Mouse (Mus musculus) myocyte (in vitro differentiated cells): ENCODE measurements at regions not wholly inside any gene's neighbourhood (a gene's known extent, or its start where the extent isn't known, plus 50 kb on each side); places are given as distances from the start of the nearest gene placed in this dataset.

ENCODE experiments used
- H3K27me3 ChIP-seq: one replicate; pipeline ENCODE4 v1.6.1; 2011; ENCODE audit not compliant: control insufficient read depth, insufficient read depth, insufficient read length
- H3K36me3 ChIP-seq: one replicate; pipeline ENCODE4 v1.6.1; 2011; ENCODE audit not compliant: control insufficient read depth, insufficient read depth
- H3K4me2 ChIP-seq: one replicate; pipeline ENCODE4 v1.6.1; 2011; ENCODE audit warnings: low read depth, control low read depth
- H3K4me3 ChIP-seq: one replicate; pipeline ENCODE4 v1.5.1; 2011; ENCODE audit warnings: mild to moderate bottlenecking, control low read depth, moderate library complexity
- H3K79me2 ChIP-seq: one replicate; pipeline ENCODE4 v1.6.1; 2011; ENCODE audit not compliant: control insufficient read depth, insufficient read depth
- H3ac ChIP-seq: one replicate; pipeline ENCODE4 v1.6.1; 2011; ENCODE audit not compliant: control insufficient read depth, insufficient read length
- CEBPB ChIP-seq: IDR thresholded peaks from 2 replicates; pipeline ENCODE4 v1.6.1; 2011; ENCODE audit warnings: mild to moderate bottlenecking, moderate library complexity; ENCODE audit not compliant: poor library complexity, insufficient read depth, severe bottlenecking
- E2F4 ChIP-seq: IDR thresholded peaks from one replicate; pipeline ENCODE4 v1.6.1; 2011; ENCODE audit warnings: mild to moderate bottlenecking, control low read depth, moderate library complexity; ENCODE audit not compliant: insufficient read depth
- MAX ChIP-seq: IDR thresholded peaks from one replicate; pipeline ENCODE4 v1.6.1; 2011; ENCODE audit warnings: low read depth, mild to moderate bottlenecking, control low read depth
- MYOD1 ChIP-seq, 3 experiments: IDR thresholded peaks; one replicate each; pipeline ENCODE4 v1.6.1; 2011; ENCODE audit warnings: control low read depth in 2 of 3, low read depth in 2 of 3, mild to moderate bottlenecking in 2 of 3, moderate library complexity in 1 of 3; ENCODE audit not compliant: insufficient read length in 2 of 3, control insufficient read depth in 1 of 3
- MYOG ChIP-seq, 3 experiments: IDR thresholded peaks; one replicate each; pipeline ENCODE4 v1.6.1; 2011; ENCODE audit warnings: control low read depth in 2 of 3, low read depth in 2 of 3, mild to moderate bottlenecking in 2 of 3; ENCODE audit not compliant: insufficient read length in 2 of 3, control insufficient read depth in 1 of 3, insufficient read depth in 1 of 3
- POLR2A ChIP-seq: IDR thresholded peaks from one replicate; pipeline ENCODE4 v1.6.1; 2011; ENCODE audit warnings: low read depth, mild to moderate bottlenecking, control low read depth, moderate library complexity; ENCODE audit not compliant: insufficient read length
- POLR2AphosphoS2 ChIP-seq: IDR thresholded peaks from one replicate; pipeline ENCODE4 v1.6.1; 2011; ENCODE audit warnings: low read depth, control low read depth; ENCODE audit not compliant: insufficient read length
- REST ChIP-seq: IDR thresholded peaks from one replicate; pipeline ENCODE4 v1.6.1; 2011; ENCODE audit warnings: mild to moderate bottlenecking, control low read depth, moderate library complexity; ENCODE audit not compliant: insufficient read depth, insufficient read length
- SRF ChIP-seq: IDR thresholded peaks from one replicate; pipeline ENCODE4 v1.6.1; 2011; ENCODE audit warnings: low read depth; ENCODE audit not compliant: control insufficient read depth, insufficient read length
- TCF12 ChIP-seq: IDR thresholded peaks from one replicate; pipeline ENCODE4 v1.6.1; 2011; ENCODE audit warnings: mild to moderate bottlenecking, control low read depth; ENCODE audit not compliant: poor library complexity, insufficient read depth, severe bottlenecking
- TCF3 ChIP-seq: IDR thresholded peaks from one replicate; pipeline ENCODE4 v1.6.1; 2011; ENCODE audit warnings: low read depth, control low read depth; ENCODE audit not compliant: insufficient read length
- USF1 ChIP-seq: IDR thresholded peaks from one replicate; pipeline ENCODE4 v1.6.1; 2011; ENCODE audit warnings: low read depth, mild to moderate bottlenecking, control low read depth, moderate library complexity

GRCm38 (mm10) chr7:137963470-137964095 is 433.9 kb downstream of the Tcerg1l start:
- Histone ChIP-seq H3K79me2 (no peaks in the 10 kb centered on the region), H3K4me3 (no peak overlapping the region), H3K36me3 (no peaks in the 10 kb centered on the region), H3K27me3 (no peaks in the 10 kb centered on the region), H3ac (no peak overlapping the region), H3K4me2 (no peak overlapping the region)
- TF ChIP-seq USF1 (no peak), SRF (no peak), REST (no peak), POLR2AphosphoS2 (no peak), CEBPB (no peak)

DNA sequence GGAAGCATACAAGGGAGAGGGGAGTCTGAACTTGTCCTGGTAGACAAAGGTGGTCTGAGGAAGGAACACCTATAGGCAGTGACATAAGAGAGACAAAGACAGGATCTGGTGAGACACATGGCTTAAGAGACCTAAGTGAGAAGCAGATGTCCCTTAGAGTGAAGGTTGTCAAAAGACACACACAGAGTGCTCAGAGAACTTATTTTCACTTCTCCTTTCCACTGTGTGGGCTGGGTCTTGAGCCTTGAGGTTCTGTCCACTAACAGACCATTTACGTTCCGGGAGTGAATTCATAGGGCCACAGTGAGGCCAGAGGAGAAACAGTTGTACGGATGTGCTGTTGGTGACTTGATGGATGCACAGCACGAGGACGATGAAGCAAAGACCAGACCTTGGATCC is 422.8 kb downstream of the Tcerg1l start:
- Histone ChIP-seq H3K4me2 (no peak overlapping the region), H3K36me3 (no peaks in the 10 kb centered on the region), H3K4me3 (no peak overlapping the region)

GRCm38 (mm10) chr7:137977527-137977926 is 420.0 kb downstream of the Tcerg1l start:
- Histone ChIP-seq H3K4me3 (no peak overlapping the region), H3K27me3 (no peaks in the 10 kb centered on the region), H3K4me2 (no peak overlapping the region), H3K36me3 (no peaks in the 10 kb centered on the region), H3K79me2 (no peaks in the 10 kb centered on the region), H3ac (no peak overlapping the region)
- TF ChIP-seq E2F4 (no peak), TCF3 (no peak), TCF12 (no peak), POLR2A (no peak), MYOG (IDR thresholded peaks at IDR 0.05; ENCODE audit: control insufficient read depth in 1 of 3, insufficient read depth in 1 of 3, insufficient read length in 2 of 3, low read depth in 2 of 3) (no peak), CEBPB (no peak), POLR2AphosphoS2 (no peak), MYOD1 (IDR thresholded peaks at IDR 0.05; ENCODE audit: control insufficient read depth in 1 of 3, insufficient read length in 2 of 3, low read depth in 2 of 3) (no peak), USF1 (no peak), SRF (no peak), REST (no peak), MAX (no peak)

More for the DNA sequence above, 422.8 kb downstream of the Tcerg1l start:
- Histone ChIP-seq H3K27me3 (no peaks in the 10 kb centered on the region), H3K79me2 (no peaks in the 10 kb centered on the region), H3ac (no peak overlapping the region)
- TF ChIP-seq USF1 = no peak
- TF ChIP-seq MYOG (IDR thresholded peaks at IDR 0.05; ENCODE audit: control insufficient read depth in 1 of 3, insufficient read depth in 1 of 3, insufficient read length in 2 of 3, low read depth in 2 of 3) = no peak
- no peak for TF ChIP-seq MAX
- TF ChIP-seq MYOD1 (IDR thresholded peaks at IDR 0.05; ENCODE audit: control insufficient read depth in 1 of 3, insufficient read length in 2 of 3, low read depth in 2 of 3) = no peak

DNA sequence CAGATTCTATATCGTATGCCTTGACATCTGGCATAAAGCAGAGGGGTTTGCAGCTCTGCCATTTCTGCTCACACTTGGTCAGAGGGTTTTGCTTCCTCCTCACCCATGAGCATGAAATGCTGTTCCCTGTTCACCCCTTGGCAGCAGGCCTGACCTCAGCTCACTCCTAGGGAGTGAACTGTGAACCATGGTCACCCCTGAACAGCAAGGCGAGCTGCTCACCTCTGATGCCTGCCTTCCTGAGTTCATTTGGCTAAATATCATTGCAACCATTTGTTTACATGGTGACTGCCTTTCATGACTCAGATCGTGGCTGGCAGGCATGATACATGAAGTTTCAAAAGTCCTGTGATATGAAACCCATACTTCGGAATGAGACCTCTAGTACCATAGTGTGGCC is 418.2 kb downstream of the Tcerg1l start:
- Histone ChIP-seq H3K27me3 (no peaks in the 10 kb centered on the region), H3K4me3 (no peak overlapping the region), H3K79me2 (no peaks in the 10 kb centered on the region), H3ac (no peak overlapping the region), H3K4me2 (no peak overlapping the region), H3K36me3 (no peaks in the 10 kb centered on the region)
- no peak for TF ChIP-seq MAX
- TF ChIP-seq MYOD1 (IDR thresholded peaks at IDR 0.05; ENCODE audit: control insufficient read depth in 1 of 3, insufficient read length in 2 of 3, low read depth in 2 of 3) = no peak
- TF ChIP-seq POLR2AphosphoS2 = no peak
- no peak for TF ChIP-seq TCF12
- no peak for TF ChIP-seq REST
- TF ChIP-seq POLR2A = no peak
- TF ChIP-seq MYOG (IDR thresholded peaks at IDR 0.05; ENCODE audit: control insufficient read depth in 1 of 3, insufficient read depth in 1 of 3, insufficient read length in 2 of 3, low read depth in 2 of 3) = no peak

DNA sequence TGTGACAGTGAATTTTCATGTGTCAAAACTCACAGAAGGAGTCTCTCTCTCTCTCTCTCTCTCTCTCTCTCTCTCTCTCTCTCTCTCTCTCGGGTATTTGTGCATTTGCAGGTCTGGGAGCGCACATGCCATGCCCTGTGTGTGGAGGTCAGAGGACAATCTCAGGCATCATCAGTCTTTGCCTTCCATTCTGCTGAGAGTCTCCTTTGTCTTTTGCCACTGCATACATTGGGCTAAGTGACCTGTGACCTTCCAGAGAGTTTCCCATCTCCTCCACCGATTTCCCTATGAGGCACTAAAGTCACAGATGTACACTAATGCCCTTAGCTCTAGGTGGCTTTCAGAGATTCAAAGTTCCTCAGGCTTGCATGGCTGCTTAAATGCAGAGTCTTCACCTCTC is 391.7 kb downstream of the Tcerg1l start:
- Histone ChIP-seq H3K79me2 (no peaks in the 10 kb centered on the region), H3K4me2 (no peak overlapping the region), H3K36me3 (no peaks in the 10 kb centered on the region), H3K4me3 (no peak overlapping the region), H3K27me3 (no peaks in the 10 kb centered on the region), H3ac (no peak overlapping the region)
- TF ChIP-seq POLR2AphosphoS2 (no peak), POLR2A (no peak), E2F4 (no peak), TCF3 (no peak), USF1 (no peak), MYOG (IDR thresholded peaks at IDR 0.05; ENCODE audit: control insufficient read depth in 1 of 3, insufficient read depth in 1 of 3, insufficient read length in 2 of 3, low read depth in 2 of 3) (no peak), MYOD1 (IDR thresholded peaks at IDR 0.05; ENCODE audit: control insufficient read depth in 1 of 3, insufficient read length in 2 of 3, low read depth in 2 of 3) (no peak), CEBPB (no peak), TCF12 (no peak), SRF (no peak), REST (no peak), MAX (no peak)

DNA sequence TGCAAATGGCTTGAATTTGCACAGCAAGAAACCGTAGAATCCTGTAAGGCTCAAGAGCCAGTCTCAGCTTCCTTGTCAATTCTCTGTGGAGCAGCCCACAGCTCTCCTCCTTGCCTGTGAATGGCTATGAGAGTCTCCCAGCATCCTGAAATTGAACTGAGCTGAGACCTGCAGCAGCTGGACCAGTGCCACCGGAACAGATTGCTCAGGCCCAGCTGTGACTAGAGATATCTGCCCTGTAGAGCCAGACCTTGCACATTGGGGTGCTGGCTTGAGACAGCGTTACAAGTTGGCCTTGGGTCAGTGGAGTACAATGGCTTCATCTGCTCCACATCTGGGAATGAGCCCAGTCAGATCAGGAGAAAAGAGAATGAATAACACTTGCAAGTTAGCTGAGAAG is 390.6 kb downstream of the Tcerg1l start:
- H3K27me3 ChIP-seq = no peaks in the 10 kb centered on the region
- H3K36me3 ChIP-seq = no peaks in the 10 kb centered on the region
- H3K4me3 ChIP-seq = no peak overlapping the region
- no peak for TF ChIP-seq TCF12
- no peak for TF ChIP-seq MAX
- no peak for TF ChIP-seq REST
- no peak for TF ChIP-seq MYOD1 (IDR thresholded peaks at IDR 0.05; ENCODE audit: control insufficient read depth in 1 of 3, insufficient read length in 2 of 3, low read depth in 2 of 3)
- no peak for TF ChIP-seq SRF
- no peak for TF ChIP-seq POLR2AphosphoS2
- TF ChIP-seq USF1 = no peak
- TF ChIP-seq MYOG (IDR thresholded peaks at IDR 0.05; ENCODE audit: control insufficient read depth in 1 of 3, insufficient read depth in 1 of 3, insufficient read length in 2 of 3, low read depth in 2 of 3) = no peak
- no peak for TF ChIP-seq TCF3
- no peak overlapping the region for H3ac ChIP-seq
- H3K4me2 ChIP-seq = no peak overlapping the region
- no peaks in the 10 kb centered on the region for H3K79me2 ChIP-seq
